Mouse (Mus musculus): ENCODE results near the gene Adssl1. TPM values are rescaled to one million over a fixed set of nuclear protein-coding genes. Genes with fewer than 3 reads are reported as not detected.

Gene Adssl1
- 13.4 and 14.5 TPM in 2 replicates for polyA plus RNA-seq (2015; fragmentation: Nextera tagmentation; extraction: Ambion mirVana)

GRCm38 (mm10) chr12:112619686-112620353 is at the start of gene Adssl1:
Adssl1 (plus strand) TSS chr12:112620045.
- Histone ChIP-seq H3K9me3 (replicated peaks; ENCODE audit: low read length) (no peaks in the 10 kb centered on the region), H3K27ac (peak within 1 kb of the TSS; percentile 54; the same call in 1 of the 2 replicates), H3K4me2 (ENCODE audit: low read length) (peak within 1 kb of the TSS; percentile 96), H3K27me3 (ENCODE audit: insufficient read depth, low read length) (no peaks in the 10 kb centered on the region), H3K36me3 (ENCODE audit: insufficient read depth, low read length) (no peaks in the 10 kb centered on the region), H3K4me3 (replicated peaks; ENCODE audit: low read depth, low read length) (peak within 1 kb of the TSS; percentile 45), H3K4me1 (replicated peaks; ENCODE audit: insufficient read depth, low read length) (peaks cover 25% of the 10 kb centered on the region), H3K9ac (ENCODE audit: low read depth, low read length) (peak within 1 kb of the TSS; percentile 67)
- DNase-seq (ENCODE audit: low spot score) (peak; percentile 58), ATAC-seq (replicated peaks; ENCODE audit: low FRiP score, low read depth) (peak; percentile 61)
- WGBS = under 1% methylated on average over 55 of the region's 56 CpGs
- TF ChIP-seq CTCF (IDR thresholded peaks at IDR 0.05; ENCODE audit: low read depth) = no peak

- Histone ChIP-seq H3K4me2 (ENCODE audit: low read length) (no peak overlapping the region), H3K9ac (ENCODE audit: low read depth, low read length) (no peak overlapping the region), H3K36me3 (ENCODE audit: insufficient read depth, low read length) (no peaks in the 10 kb centered on the region), H3K4me3 (replicated peaks; ENCODE audit: low read depth, low read length) (no peak overlapping the region), H3K27ac (no peak overlapping the region), H3K27me3 (ENCODE audit: insufficient read depth, low read length) (no peaks in the 10 kb centered on the region), H3K9me3 (replicated peaks; ENCODE audit: low read length) (no peaks in the 10 kb centered on the region), H3K4me1 (replicated peaks; ENCODE audit: insufficient read depth, low read length) (no peaks in the 10 kb centered on the region)
- no peak for TF ChIP-seq CTCF (IDR thresholded peaks at IDR 0.05; ENCODE audit: low read depth)
- no peak for DNase-seq (ENCODE audit: low spot score)
- 87% methylated on average over 8 of the region's 8 CpGs for WGBS
- ATAC-seq (replicated peaks; ENCODE audit: low FRiP score, low read depth) = no peak
Measured at GRCm38 (mm10) chr12:112570160-112570559, 49.7 kb upstream of the Adssl1 start.

GRCm38 (mm10) chr12:112571064-112571463 is 48.8 kb upstream of the Adssl1 start:
- Histone ChIP-seq H3K27ac (no peak overlapping the region), H3K27me3 (ENCODE audit: insufficient read depth, low read length) (no peaks in the 10 kb centered on the region), H3K36me3 (ENCODE audit: insufficient read depth, low read length) (no peaks in the 10 kb centered on the region), H3K9ac (ENCODE audit: low read depth, low read length) (no peak overlapping the region), H3K9me3 (replicated peaks; ENCODE audit: low read length) (no peaks in the 10 kb centered on the region), H3K4me1 (replicated peaks; ENCODE audit: insufficient read depth, low read length) (peaks cover 5% of the 10 kb centered on the region; the same call in 1 of the 2 replicates), H3K4me2 (ENCODE audit: low read length) (no peak overlapping the region), H3K4me3 (replicated peaks; ENCODE audit: low read depth, low read length) (no peak overlapping the region)
- WGBS = 58% methylated on average over 6 of the region's 6 CpGs
- ATAC-seq (replicated peaks; ENCODE audit: low FRiP score, low read depth) (no peak), DNase-seq (ENCODE audit: low spot score) (no peak)
- TF ChIP-seq CTCF (IDR thresholded peaks at IDR 0.05; ENCODE audit: low read depth) = peak; percentile 54

GRCm38 (mm10) chr12:112575274-112575986 is 44.4 kb upstream of the Adssl1 start:
- Histone ChIP-seq H3K36me3 (ENCODE audit: insufficient read depth, low read length) (no peaks in the 10 kb centered on the region), H3K27ac (peak overlapping the region; percentile 92), H3K4me1 (replicated peaks; ENCODE audit: insufficient read depth, low read length) (peaks cover 22% of the 10 kb centered on the region), H3K4me3 (replicated peaks; ENCODE audit: low read depth, low read length) (no peak overlapping the region), H3K9ac (ENCODE audit: low read depth, low read length) (0 out of 2 replicates have a peak overlapping the region, but pooled peaks have one; percentile 27), H3K9me3 (replicated peaks; ENCODE audit: low read length) (no peaks in the 10 kb centered on the region), H3K4me2 (ENCODE audit: low read length) (0 out of 2 replicates have a peak overlapping the region, but pooled peaks have one; percentile 16), H3K27me3 (ENCODE audit: insufficient read depth, low read length) (no peaks in the 10 kb centered on the region)
- DNase-seq (ENCODE audit: low spot score) (no peak), ATAC-seq (replicated peaks; ENCODE audit: low FRiP score, low read depth) (no peak)
- whole genome bisulfite sequencing = 56% methylated on average over 8 of the region's 8 CpGs
- TF ChIP-seq CTCF (IDR thresholded peaks at IDR 0.05; ENCODE audit: low read depth) = no peak

- Histone ChIP-seq H3K36me3 (ENCODE audit: insufficient read depth, low read length) (no peaks in the 10 kb centered on the region), H3K4me3 (replicated peaks; ENCODE audit: low read depth, low read length) (no peak overlapping the region), H3K27me3 (ENCODE audit: insufficient read depth, low read length) (no peaks in the 10 kb centered on the region), H3K4me2 (ENCODE audit: low read length) (peak overlapping the region; percentile 16; the same call in 1 of the 2 replicates), H3K9ac (ENCODE audit: low read depth, low read length) (0 out of 2 replicates have a peak overlapping the region, but pooled peaks have one; percentile 27), H3K9me3 (replicated peaks; ENCODE audit: low read length) (no peaks in the 10 kb centered on the region), H3K4me1 (replicated peaks; ENCODE audit: insufficient read depth, low read length) (peaks cover 22% of the 10 kb centered on the region), H3K27ac (peak overlapping the region; percentile 92)
- TF ChIP-seq CTCF (IDR thresholded peaks at IDR 0.05; ENCODE audit: low read depth) = no peak
- peak; percentile 91 for DNase-seq (ENCODE audit: low spot score)
- 3% methylated on average over 6 of the region's 6 CpGs for WGBS
- peak; percentile 27; the same call in 1 of the 2 replicates for ATAC-seq (replicated peaks; ENCODE audit: low FRiP score, low read depth)
Measured at GRCm38 (mm10) chr12:112576341-112576740, 43.5 kb upstream of the Adssl1 start.

- no peak for TF ChIP-seq CTCF (IDR thresholded peaks at IDR 0.05; ENCODE audit: low read depth)
- Histone ChIP-seq H3K9me3 (replicated peaks; ENCODE audit: low read length) (no peaks in the 10 kb centered on the region), H3K4me2 (ENCODE audit: low read length) (peak overlapping the region; percentile 16; the same call in 1 of the 2 replicates), H3K4me3 (replicated peaks; ENCODE audit: low read depth, low read length) (no peak overlapping the region), H3K4me1 (replicated peaks; ENCODE audit: insufficient read depth, low read length) (peaks cover 22% of the 10 kb centered on the region), H3K9ac (ENCODE audit: low read depth, low read length) (no peak overlapping the region), H3K36me3 (ENCODE audit: insufficient read depth, low read length) (no peaks in the 10 kb centered on the region), H3K27ac (peak overlapping the region; percentile 92), H3K27me3 (ENCODE audit: insufficient read depth, low read length) (no peaks in the 10 kb centered on the region)
- DNase-seq (ENCODE audit: low spot score) (peak; percentile 93), ATAC-seq (replicated peaks; ENCODE audit: low FRiP score, low read depth) (peak; percentile 80)
- 6% methylated on average over 3 of the region's 3 CpGs for WGBS
Measured at GRCm38 (mm10) chr12:112576749-112577148, 43.1 kb upstream of the Adssl1 start.

Data from kidney, postnatal 0 days (tissue).